31 mouse cellular contexts compared by ENCODE assay signal in the genomic region with DNA sequence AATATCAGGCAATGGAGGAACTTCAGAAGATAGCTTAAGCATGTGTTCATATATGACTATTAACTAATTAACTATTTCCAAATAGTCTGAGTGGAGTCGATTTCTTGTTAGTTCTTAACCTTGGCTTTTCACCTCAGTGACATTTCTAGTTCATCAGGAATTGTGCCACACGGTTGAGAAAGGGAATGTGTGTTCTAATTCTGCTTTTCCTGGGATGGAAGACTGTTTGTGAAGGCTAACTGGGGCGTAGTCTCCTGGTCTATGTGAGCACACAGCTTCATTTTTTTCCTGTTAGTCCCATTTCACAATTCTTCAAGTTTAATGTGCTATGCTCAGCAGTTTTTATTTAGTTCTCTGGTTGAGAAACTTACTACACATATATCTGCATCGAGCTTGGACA.
"Had no signal": no experiment of that assay in that cellular context is flagged by ENCODE, and none has a peak within 500 bp of the region (broad histone marks: within the 10 kb centered on the region; RNA-seq: fewer than 3 reads in every experiment).

No protein-coding gene starts in this region.

- H3K9me3 ChIP-seq: limb, embryonic 10.5 days; limb, embryonic 13.5 days; limb, embryonic 15.5 days; liver, embryonic 12.5 days; liver, embryonic 13.5 days; liver, embryonic 15.5 days; lung, embryonic 15.5 days; megakaryocyte, embryonic 14.5 days; midbrain, embryonic 10.5 days; midbrain, embryonic 12.5 days; midbrain, embryonic 13.5 days; midbrain, embryonic 15.5 days; neural tube, embryonic 12.5 days had no signal

- DNase-seq: left cerebral cortex, postnatal 4 days; liver; liver, embryonic 13.5 days; lung, adult 18-20 months; lung, adult 2 months; lung, embryonic 14.5 days; lung, postnatal 10 days; lung, postnatal 14 days; lung, postnatal 36 days; lung, postnatal 4 days; midbrain, embryonic 14.5 days had no signal

- H3K36me3 ChIP-seq: limb, embryonic 10.5 days; limb, embryonic 12.5 days; limb, embryonic 13.5 days; limb, embryonic 15.5 days; liver, embryonic 12.5 days; liver, embryonic 13.5 days; liver, embryonic 15.5 days; lung, embryonic 15.5 days; midbrain, embryonic 10.5 days; midbrain, embryonic 13.5 days; midbrain, embryonic 15.5 days; neural tube, embryonic 12.5 days had no signal

- H3K27ac ChIP-seq: limb, embryonic 10.5 days; limb, embryonic 12.5 days; limb, embryonic 13.5 days; limb, embryonic 15.5 days; liver, embryonic 12.5 days; liver, embryonic 13.5 days; liver, embryonic 14.5 days; liver, embryonic 15.5 days; lung, embryonic 15.5 days; macrophage; midbrain, embryonic 10.5 days; midbrain, embryonic 12.5 days; midbrain, embryonic 13.5 days; midbrain, embryonic 15.5 days; neural tube, embryonic 12.5 days had no signal

- H3K4me2 ChIP-seq: limb, embryonic 12.5 days; limb, embryonic 13.5 days; limb, embryonic 15.5 days; liver, embryonic 11.5 days; liver, embryonic 12.5 days; liver, embryonic 13.5 days; liver, embryonic 15.5 days; lung, embryonic 14.5 days; lung, embryonic 15.5 days; midbrain, embryonic 11.5 days; midbrain, embryonic 12.5 days; midbrain, embryonic 13.5 days; midbrain, embryonic 15.5 days; neural tube, embryonic 12.5 days had no signal

- H3K4me3 ChIP-seq: limb, embryonic 10.5 days; limb, embryonic 12.5 days; limb, embryonic 13.5 days; limb, embryonic 15.5 days; liver, embryonic 12.5 days; liver, embryonic 13.5 days; liver, embryonic 15.5 days; lung, embryonic 15.5 days; megakaryocyte, embryonic 14.5 days; midbrain, embryonic 10.5 days; midbrain, embryonic 12.5 days; midbrain, embryonic 13.5 days; midbrain, embryonic 15.5 days; myocyte; neural tube, embryonic 12.5 days had no signal

- H3K27me3 ChIP-seq: limb, embryonic 12.5 days; limb, embryonic 13.5 days; limb, embryonic 15.5 days; liver, embryonic 12.5 days; liver, embryonic 13.5 days; liver, embryonic 15.5 days; lung, embryonic 15.5 days; midbrain, embryonic 15.5 days; neural tube, embryonic 12.5 days had no signal

- ATAC-seq: liver, embryonic 12.5 days; lung, postnatal 0 days; midbrain, embryonic 13.5 days; midbrain, embryonic 15.5 days; midbrain, embryonic 16.5 days had no signal

- H3K9ac ChIP-seq: limb, embryonic 12.5 days; limb, embryonic 13.5 days; limb, embryonic 15.5 days; liver, embryonic 12.5 days; liver, embryonic 13.5 days; liver, embryonic 14.5 days; liver, embryonic 15.5 days; lung, embryonic 14.5 days; lung, embryonic 15.5 days; midbrain, embryonic 12.5 days; midbrain, embryonic 13.5 days; midbrain, embryonic 15.5 days; neural tube, embryonic 12.5 days had no signal
